Mouse (Mus musculus): ENCODE measurements at regions not wholly inside any gene's neighbourhood (a gene's known extent, or its start where the extent isn't known, plus 50 kb on each side); places are given as distances from the start of the nearest gene placed in this dataset.

DNA sequence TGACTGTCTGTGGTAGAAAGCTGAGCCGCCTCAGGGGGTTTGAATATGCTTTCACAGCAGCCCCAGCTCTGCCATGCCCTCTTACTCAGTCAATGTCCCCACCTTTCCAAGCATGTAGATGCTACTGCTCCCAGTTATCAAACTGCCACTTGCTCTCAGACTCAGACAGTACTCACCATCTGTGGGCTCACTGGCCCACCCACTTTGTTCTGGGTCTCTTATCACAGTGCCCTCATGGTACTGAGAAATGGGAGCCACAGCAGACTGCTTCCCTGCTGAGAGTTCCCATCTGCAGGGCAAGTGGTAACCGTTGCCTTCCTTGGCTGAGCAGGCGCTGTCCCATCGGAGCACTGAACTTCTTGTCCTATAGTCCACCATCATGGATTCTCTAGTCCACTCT lies 286.6 kb downstream of the Gm11011 start:
- TF ChIP-seq CTCF (IDR thresholded peaks at IDR 0.05; ENCODE audit: low read depth) (no peak), EP300 (optimal IDR thresholded peaks at IDR 0.05) (no peak)

Data from stomach, postnatal 0 days (tissue).